Mouse (Mus musculus) left cerebral cortex, postnatal 4 days (tissue): ENCODE measurements around the gene Capn8. TPM values are rescaled to one million over a fixed set of nuclear protein-coding genes. Genes with fewer than 3 reads are reported as not detected.

Experiments used
- DNase-seq: peaks from one replicate; pipeline ENCODE4 v3.0.0-alpha.2; 2022
- intact Hi-C: fragments of 180-260 bp; cut with DNase I; formaldehyde crosslinking; loops from one replicate; pipeline ENCODE4 v1.15.1; 2025
- total RNA-seq, 2 experiments: library from RNA; stranded (reverse); gene quantifications; 2 replicates each; pipeline ENCODE4 v1.2.3; 2021

Gene Capn8
- total RNA-seq, 2 experiments from 2014 or later, result not detected

DNA sequence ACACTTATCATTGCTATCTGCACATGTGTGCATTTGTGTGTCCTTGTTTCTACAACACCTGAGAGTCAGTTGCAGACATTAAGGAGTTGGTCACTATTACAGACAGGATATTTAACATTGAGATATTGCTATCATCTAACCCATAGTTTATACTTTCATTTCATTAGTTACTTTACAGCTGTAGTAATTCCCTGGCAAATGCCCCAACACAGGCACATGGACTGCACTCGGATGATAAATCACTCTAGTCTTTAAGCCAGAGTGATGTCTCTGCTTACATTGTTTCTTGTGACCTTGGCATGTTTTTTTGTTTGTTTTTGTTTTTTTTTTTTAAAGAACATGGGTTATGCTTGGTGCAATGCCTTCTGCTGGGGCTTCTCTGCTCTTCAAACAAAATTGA lies 20.9 kb upstream of the Capn8 start:
- intact Hi-C loops, result no loop called here

DNA sequence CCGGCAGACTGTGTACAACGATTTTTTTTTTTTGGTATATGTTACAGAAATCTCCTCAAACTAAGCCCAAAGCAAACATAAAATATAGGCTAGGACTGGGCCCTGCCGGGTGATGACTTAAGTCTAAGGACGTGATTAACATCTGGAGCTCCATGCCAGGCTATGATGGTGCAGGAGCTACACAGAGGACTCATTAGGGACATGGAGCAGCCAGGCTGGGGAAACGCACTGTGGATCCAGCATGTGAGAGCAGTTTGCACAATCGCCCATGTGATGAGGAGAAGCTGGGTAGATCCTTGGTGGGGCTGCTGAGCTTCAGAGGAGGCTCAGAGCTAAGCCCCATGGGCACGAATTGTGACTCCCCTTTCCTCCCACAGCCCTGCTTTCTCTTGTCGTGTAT lies 14.0 kb upstream of the Capn8 start:
- intact Hi-C loops, result loop anchor here (10.0 kb wide), 1 partner anchor 714 kb away; no protein-coding TSS in a partner anchor
- no peak for DNase-seq

More for the DNA sequence above, 20.9 kb upstream of the Capn8 start:
- DNase-seq, result no peak

DNA sequence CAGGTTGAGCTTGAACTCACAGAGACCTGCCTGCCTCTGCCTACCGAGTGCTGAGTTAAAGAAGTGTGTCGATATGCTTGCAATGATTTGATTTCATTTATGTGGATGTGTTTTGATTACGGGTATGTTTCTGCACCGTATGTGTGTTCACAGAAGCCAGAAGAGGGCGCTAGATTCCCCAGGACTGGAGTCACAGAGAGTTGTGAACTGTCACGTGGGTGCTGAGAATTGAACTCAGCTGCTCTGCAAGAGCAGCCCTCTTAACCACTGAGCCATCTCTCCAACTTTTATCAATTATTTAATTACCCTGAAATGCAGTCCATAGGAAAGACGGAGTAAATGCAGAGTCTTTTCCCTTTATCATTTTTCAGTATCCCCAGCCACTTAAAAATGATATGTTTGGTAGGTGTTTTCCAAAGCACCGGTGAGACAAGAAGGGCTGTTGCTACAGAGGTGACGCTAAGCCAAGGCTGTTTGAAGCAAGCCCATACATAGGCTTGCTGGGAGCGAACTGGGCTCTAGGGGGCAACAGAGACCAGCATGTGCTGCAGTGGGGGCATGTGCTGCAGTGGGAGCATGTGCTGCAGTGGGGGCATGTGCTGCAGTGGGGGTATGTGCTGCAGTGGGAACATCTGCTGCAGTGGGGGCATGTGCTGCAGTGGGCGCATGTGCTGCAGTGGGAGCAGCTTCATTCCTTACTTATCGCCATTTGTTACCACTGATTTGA lies 11.0 kb upstream of the Capn8 start:
- DNase-seq, result peak; percentile 53
- intact Hi-C loops, result loop anchor here (10.0 kb wide), 1 partner anchor 711 kb away; no protein-coding TSS in a partner anchor

DNA sequence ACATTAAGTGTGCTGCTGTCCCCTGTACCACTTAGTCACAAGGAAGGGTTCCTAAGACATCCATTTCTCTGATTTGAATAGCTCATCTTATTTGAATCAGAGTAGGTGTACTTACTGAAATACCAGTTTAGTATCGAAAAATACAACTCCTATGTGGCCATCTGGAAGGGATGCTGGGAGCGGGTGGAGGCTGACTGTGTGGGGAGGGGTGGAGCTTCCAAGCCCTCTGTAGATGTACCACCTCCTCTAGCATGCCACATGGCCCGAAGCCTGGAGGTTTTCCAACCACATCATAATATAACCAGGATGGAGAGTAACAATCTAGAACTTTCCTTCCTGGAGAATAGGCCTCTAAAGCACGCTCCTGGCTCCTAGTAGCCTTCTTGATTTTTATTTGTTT lies 6.5 kb upstream of the Capn8 start:
- no peak for DNase-seq
- intact Hi-C loops, result loop anchor here (10.0 kb wide), 1 partner anchor 707 kb away; no protein-coding TSS in a partner anchor

GRCm38 (mm10) chr1:182559530-182559929 lies 5.3 kb upstream of the Capn8 start:
- DNase-seq, result no peak
- intact Hi-C loops, result loop anchor here (10.0 kb wide), 1 partner anchor 705 kb away; no protein-coding TSS in a partner anchor

- intact Hi-C loops, result loop anchor here (5.0 to 10.0 kb wide), 2 partner anchors 397 to 674 kb away; no protein-coding TSS in a partner anchor
- peak; percentile 51 for DNase-seq
Observed at GRCm38 (mm10) chr1:182560390-182561098, 4.3 kb upstream of the Capn8 start.

- intact Hi-C loops, result loop anchor here (5.0 to 10.0 kb wide), 2 partner anchors 395 to 673 kb away; no protein-coding TSS in a partner anchor
- no peak for DNase-seq
Observed at GRCm38 (mm10) chr1:182561945-182562514, 2.8 kb upstream of the Capn8 start.

GRCm38 (mm10) chr1:182562576-182563370 lies 2.0 kb upstream of the Capn8 start:
- intact Hi-C loops, result loop anchor here (5.0 to 10.0 kb wide), 2 partner anchors 395 to 672 kb away; no protein-coding TSS in a partner anchor
- DNase-seq, result no peak

DNA sequence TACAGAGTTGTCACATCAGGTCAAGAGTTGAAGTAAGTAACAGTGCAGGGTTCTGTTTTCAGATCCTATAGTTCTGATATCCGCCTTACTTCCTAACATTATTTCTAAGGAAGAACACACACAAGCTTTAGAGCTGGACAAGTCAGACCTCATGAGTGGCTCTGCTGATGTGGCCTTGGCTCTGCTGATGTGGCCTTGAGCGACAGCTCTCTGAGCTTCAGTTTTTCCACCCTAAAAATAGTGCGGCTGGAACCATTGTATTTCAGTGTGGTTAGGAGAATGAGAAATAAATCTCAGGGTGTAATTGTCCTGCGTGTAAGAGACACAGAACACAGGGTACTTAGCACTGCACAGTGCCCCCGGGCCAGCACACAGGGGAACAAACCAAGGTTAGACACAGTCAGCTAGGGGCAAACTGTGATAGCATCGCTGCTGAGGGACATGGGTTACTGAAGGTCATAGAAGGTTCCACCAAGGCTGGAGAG lies 586 bp downstream of the Capn8 start:
- no peak for DNase-seq
- intact Hi-C loops, result loop anchor here (10.0 kb wide), 1 partner anchor 669 kb away; no protein-coding TSS in a partner anchor

DNA sequence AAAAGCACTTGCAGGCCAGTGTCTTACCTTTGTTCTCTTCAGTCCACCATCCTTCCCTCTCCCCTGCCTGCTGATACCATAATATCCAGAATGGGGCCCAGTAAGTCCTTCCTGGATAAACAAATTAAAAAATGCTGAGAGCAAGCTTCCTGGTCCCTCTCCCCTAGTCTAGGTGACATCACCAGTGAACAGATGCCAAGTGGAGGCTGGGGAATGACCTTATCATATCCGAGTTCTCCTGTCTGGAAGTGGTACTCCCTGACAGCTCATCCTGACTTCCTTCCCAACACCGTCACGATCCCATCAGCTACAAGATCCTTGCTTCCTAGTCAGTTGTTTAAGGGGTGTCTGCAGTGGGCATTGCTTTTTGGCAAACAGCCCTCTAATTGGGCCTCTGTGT lies 6.3 kb downstream of the Capn8 start:
- DNase-seq, result no peak
- intact Hi-C loops, result no loop called here

- intact Hi-C loops, result no loop called here
- DNase-seq, result peak; percentile 53
Observed at GRCm38 (mm10) chr1:182571973-182572372, 7.2 kb downstream of the Capn8 start.

- intact Hi-C loops, result no loop called here
- no peak for DNase-seq
Observed at GRCm38 (mm10) chr1:182573856-182574665, 9.3 kb downstream of the Capn8 start.

- intact Hi-C loops, result loop anchor here (5.0 kb wide), 1 partner anchor 83 kb away; no protein-coding TSS in a partner anchor
- no peak for DNase-seq
Observed at GRCm38 (mm10) chr1:182574666-182575049, 9.9 kb downstream of the Capn8 start.

DNA sequence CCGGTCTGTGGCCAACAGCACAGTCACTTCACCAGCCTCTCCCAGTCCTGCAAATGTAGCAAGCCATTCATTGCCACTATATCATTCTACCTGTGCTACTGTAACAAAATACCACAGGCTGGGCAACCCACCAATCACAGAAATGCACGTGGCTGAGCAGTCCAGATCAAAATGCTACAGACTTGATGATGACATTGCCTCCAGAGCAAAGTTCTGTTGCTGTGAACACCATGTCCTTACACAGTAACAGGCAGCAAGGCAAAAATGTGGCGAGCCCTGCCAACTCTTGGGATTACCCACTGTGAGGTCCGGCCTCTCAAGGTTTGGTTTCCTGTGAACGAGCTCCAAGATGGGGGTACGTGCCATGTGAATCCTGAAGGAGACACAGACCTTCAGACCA lies 19.4 kb downstream of the Capn8 start:
- DNase-seq, result no peak
- intact Hi-C loops, result no loop called here

DNA sequence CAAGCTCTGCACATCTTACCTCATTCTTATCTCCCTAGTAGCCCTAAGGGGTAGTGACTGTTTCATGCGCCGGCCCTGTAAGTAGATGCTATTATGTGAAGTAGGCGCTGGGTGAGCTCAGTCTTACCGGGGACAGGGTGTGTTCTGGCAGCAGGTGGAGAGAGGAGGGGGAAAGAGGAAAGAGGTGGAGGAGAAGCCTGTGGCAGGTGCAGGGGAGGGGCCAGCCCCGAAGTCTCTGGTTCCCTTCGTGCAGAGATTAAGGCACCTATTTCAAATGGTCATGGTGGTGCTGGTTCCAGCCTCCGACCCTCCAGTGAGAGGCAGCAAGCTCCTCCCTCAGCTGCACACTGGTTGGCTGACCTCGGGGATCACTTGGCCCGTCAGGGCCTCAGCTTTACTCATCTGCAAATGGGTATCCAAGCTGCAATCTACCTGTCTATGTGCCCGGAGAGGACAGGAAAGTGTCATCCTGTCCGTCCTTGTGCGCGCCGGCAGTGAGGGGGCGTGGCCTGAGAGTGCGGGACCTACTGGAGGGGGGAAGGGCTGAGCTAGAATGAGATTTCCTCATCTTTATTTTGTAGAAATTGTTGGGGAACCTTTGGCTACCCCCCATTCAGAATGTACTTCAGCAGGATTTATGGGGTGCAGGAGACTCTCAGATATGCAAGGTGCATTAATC lies 20.5 kb downstream of the Capn8 start:
- intact Hi-C loops, result no loop called here
- DNase-seq, result no peak

GRCm38 (mm10) chr1:182587706-182588105 lies 22.9 kb downstream of the Capn8 start:
- intact Hi-C loops, result no loop called here
- DNase-seq, result no peak

- intact Hi-C loops, result no loop called here
- no peak for DNase-seq
Observed at GRCm38 (mm10) chr1:182591491-182591890, 26.7 kb downstream of the Capn8 start.

DNA sequence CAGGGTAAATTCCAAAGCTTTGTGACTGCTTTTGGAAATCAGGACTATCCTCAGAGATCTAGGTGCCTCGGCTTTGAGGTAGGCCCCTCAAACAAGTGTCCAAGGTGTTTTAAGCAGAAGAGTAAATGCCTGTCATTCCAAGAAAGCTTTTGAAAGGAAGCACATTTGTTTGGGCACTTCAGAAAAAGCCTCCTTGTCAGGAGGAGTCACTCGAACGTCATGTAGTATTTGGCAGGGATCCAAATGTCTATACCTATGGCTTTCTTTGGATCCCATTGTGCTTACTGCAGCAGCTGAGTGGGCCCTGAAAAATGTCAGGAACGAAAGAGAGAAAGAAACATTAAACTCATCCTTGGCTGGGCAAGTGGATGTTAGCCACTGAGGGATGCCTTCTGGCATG lies 27.6 kb downstream of the Capn8 start:
- DNase-seq, result no peak
- intact Hi-C loops, result no loop called here
